Mouse (Mus musculus): ENCODE data around the gene Vinac1. TPM values are rescaled to one million over a fixed set of nuclear protein-coding genes. Genes with fewer than 3 reads are reported as not detected.

Gene Vinac1
- polyA plus RNA-seq, 1 experiment from 2014 or later = 0.08 TPM

Other genes starting within 250 kb of the Vinac1 start
- gene Tmem87b, start 230.1 kb downstream of the Vinac1 start, polyA plus RNA-seq (2016; fragmentation: Nextera tagmentation; extraction: Ambion mirVana) = 26.7 and 29.7 TPM in 2 replicates
- gene Fbln7, start 185.2 kb downstream of the Vinac1 start, polyA plus RNA-seq (2016; fragmentation: Nextera tagmentation; extraction: Ambion mirVana) = 1.0 and 1.5 TPM in 2 replicates
- gene Zc3h8, start 104.1 kb downstream of the Vinac1 start, polyA plus RNA-seq (2016; fragmentation: Nextera tagmentation; extraction: Ambion mirVana) = 7.2 and 7.5 TPM in 2 replicates
- gene Zc3h6, start 80.8 kb downstream of the Vinac1 start, polyA plus RNA-seq (2016; fragmentation: Nextera tagmentation; extraction: Ambion mirVana) = 1.5 and 2.5 TPM in 2 replicates
- 13.5 and 15.6 TPM in 2 replicates for gene Gm10762, start 80.4 kb downstream of the Vinac1 start, polyA plus RNA-seq (2016; fragmentation: Nextera tagmentation; extraction: Ambion mirVana)
- 7.9 and 8.3 TPM in 2 replicates for gene Ttl, start 17.8 kb upstream of the Vinac1 start, polyA plus RNA-seq (2016; fragmentation: Nextera tagmentation; extraction: Ambion mirVana)
- 21.0 and 21.1 TPM in 2 replicates for gene Polr1b, start 52.8 kb upstream of the Vinac1 start, polyA plus RNA-seq (2016; fragmentation: Nextera tagmentation; extraction: Ambion mirVana)
- gene Chchd5, start 81.5 kb upstream of the Vinac1 start, polyA plus RNA-seq (2016; fragmentation: Nextera tagmentation; extraction: Ambion mirVana) = 16.6 and 16.9 TPM in 2 replicates
- 45.8 and 47.5 TPM in 2 replicates for gene Slc20a1, start 150.6 kb upstream of the Vinac1 start, polyA plus RNA-seq (2016; fragmentation: Nextera tagmentation; extraction: Ambion mirVana)
- 47.3 and 51.6 TPM in 2 replicates for gene Ckap2l, start 249.0 kb upstream of the Vinac1 start, polyA plus RNA-seq (2016; fragmentation: Nextera tagmentation; extraction: Ambion mirVana)

Measured in heart, embryonic 12.5 days (tissue).